Mouse (Mus musculus) liver, embryonic 14.5 days (tissue): ENCODE data around the gene Sfi1. TPM values are rescaled to one million over a fixed set of nuclear protein-coding genes. Genes with fewer than 3 reads are reported as not detected.
"Not testable (repeated sequence)": the region's sequence is repeated elsewhere in the genome, so short reads cannot be mapped to it uniquely, and the experiment has no call there.

Experiments used
- ATAC-seq: fragments of 200-750 bp; cut with Nextera tagmentation; 2 replicates; pipeline ENCODE4 v1.8.0; 2017; ENCODE audit warnings: moderate number of reproducible peaks, mild to moderate bottlenecking, moderate library complexity; ENCODE audit not compliant: insufficient read depth
- DNase-seq, 3 experiments: peaks; one replicate each; pipeline ENCODE4 v3.0.0-alpha.2; 2012 to 2013; ENCODE audit warnings: low read depth in 3 of 3, low spot score in 3 of 3
- H3K27ac ChIP-seq: fragments of 300-500 bp; sonication (generic); 2 replicates; pipeline ENCODE4 v1.5.1; 2014; ENCODE audit warnings: moderate library complexity, mild to moderate bottlenecking, control low read depth, inconsistent platforms
- H3K27me3 ChIP-seq: fragments of 300-500 bp; sonication (generic); 2 replicates; pipeline ENCODE4 v1.6.1; 2014; ENCODE audit warnings: mild to moderate bottlenecking, low read length, moderate library complexity; ENCODE audit not compliant: control insufficient read depth, insufficient read depth
- H3K36me3 ChIP-seq: fragments of 300-500 bp; sonication (generic); replicated peaks from 2 replicates; pipeline ENCODE4 v1.6.1; 2014; ENCODE audit warnings: low read depth; ENCODE audit not compliant: control insufficient read depth, insufficient read depth
- H3K4me1 ChIP-seq, 2 experiments: fragments of 200-500 bp in 1 of 2; fragments of 300-500 bp in 1 of 2; sonication (generic) in 1 of 2; replicated peaks; 2 replicates each; pipeline ENCODE4 v1.6.1; 2012 to 2014; ENCODE audit warnings: antibody characterized with exemption in 1 of 2, inconsistent platforms in 1 of 2, low read length in 1 of 2; ENCODE audit not compliant: control insufficient read depth in 2 of 2, insufficient read depth in 2 of 2
- H3K4me2 ChIP-seq: fragments of 300-500 bp; sonication (generic); 2 replicates; pipeline ENCODE4 v1.6.1; 2014; ENCODE audit warnings: low read depth, mild to moderate bottlenecking, control low read depth, moderate library complexity
- H3K4me3 ChIP-seq, 2 experiments: fragments of 200-500 bp in 1 of 2; fragments of 300-500 bp in 1 of 2; sonication (generic) in 1 of 2; 2 replicates each; pipeline ENCODE4 v1.5.1; 2012 to 2014; ENCODE audit warnings: low read depth in 2 of 2, low read length in 2 of 2, mild to moderate bottlenecking in 2 of 2, control low read depth in 1 of 2, inconsistent platforms in 1 of 2, moderate library complexity in 1 of 2; ENCODE audit not compliant: insufficient read depth in 1 of 2
- H3K9ac ChIP-seq: fragments of 300-500 bp; sonication (generic); replicated peaks from 2 replicates; pipeline ENCODE4 v1.6.1; 2014; ENCODE audit warnings: mild to moderate bottlenecking, control low read depth, moderate library complexity
- H3K9me3 ChIP-seq: fragments of 300-500 bp; sonication (generic); 2 replicates; pipeline ENCODE4 v1.6.1; 2016; ENCODE audit warnings: low read length, mixed read lengths; ENCODE audit not compliant: control insufficient read depth
- CTCF ChIP-seq: IDR thresholded peaks from 2 replicates; pipeline ENCODE4 v1.5.1; 2016; ENCODE audit warnings: antibody characterized with exemption, low read depth, control low read depth
- EP300 ChIP-seq: IDR thresholded peaks from 2 replicates; pipeline ENCODE4 v1.6.1; 2016; ENCODE audit warnings: antibody characterized with exemption, low read depth
- WGBS: fragments of 180-500 bp; shearing (Covaris S2); extraction: QIAGEN DNeasy Blood & Tissue Kit; methylation state at CpG from one replicate; pipeline ENCODE4 v1.1.7; 2014; ENCODE audit not compliant: insufficient replicate concordance; 5-methylcytosine and 5-hydroxymethylcytosine counted together
- polyA plus RNA-seq, 2 experiments: library from polyadenylated mRNA; depleted of rRNA in 1 of 2; stranded (reverse) in 1 of 2; unstranded in 1 of 2; fragments of >200 nt; fragmentation: Nextera tagmentation in 1 of 2; extraction: Ambion mirVana in 1 of 2; gene quantifications; 2 replicates each; pipeline versions ENCODE4 v1.2.1 to v1.2.3; 2012 to 2014

Gene Sfi1
- polyA plus RNA-seq, 2 experiments: 1.7 to 5.4 TPM

DNA sequence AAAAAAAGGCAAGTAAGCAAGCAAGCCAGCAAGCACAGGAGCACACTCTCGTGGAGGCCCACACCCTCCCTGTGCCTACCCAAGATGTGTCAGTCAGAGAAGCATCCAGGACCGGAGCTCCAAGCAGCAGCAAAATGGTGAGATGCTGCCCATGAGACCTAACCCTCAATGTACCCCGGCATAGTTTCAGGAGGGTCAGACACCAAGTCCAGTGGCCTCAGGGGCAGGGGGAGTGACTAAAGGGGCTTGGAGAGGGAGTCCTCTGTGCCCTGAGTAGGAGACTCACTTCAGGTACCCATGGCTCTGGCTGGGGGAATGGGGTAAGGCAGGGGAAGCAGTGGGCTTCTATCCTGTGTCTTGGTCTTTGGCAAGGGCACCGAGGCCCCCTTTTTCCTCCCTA, 67.3 kb downstream of the Sfi1 start:
- H3K9ac ChIP-seq, H3K27ac ChIP-seq, H3K36me3 ChIP-seq, H3K4me2 ChIP-seq, H3K4me3 ChIP-seq, H3K9me3 ChIP-seq, H3K4me1 ChIP-seq, DNase-seq, H3K27me3 ChIP-seq, ATAC-seq: not testable (repeated sequence)
- 63% methylated on average over 3 of the region's 4 CpGs for WGBS

DNA sequence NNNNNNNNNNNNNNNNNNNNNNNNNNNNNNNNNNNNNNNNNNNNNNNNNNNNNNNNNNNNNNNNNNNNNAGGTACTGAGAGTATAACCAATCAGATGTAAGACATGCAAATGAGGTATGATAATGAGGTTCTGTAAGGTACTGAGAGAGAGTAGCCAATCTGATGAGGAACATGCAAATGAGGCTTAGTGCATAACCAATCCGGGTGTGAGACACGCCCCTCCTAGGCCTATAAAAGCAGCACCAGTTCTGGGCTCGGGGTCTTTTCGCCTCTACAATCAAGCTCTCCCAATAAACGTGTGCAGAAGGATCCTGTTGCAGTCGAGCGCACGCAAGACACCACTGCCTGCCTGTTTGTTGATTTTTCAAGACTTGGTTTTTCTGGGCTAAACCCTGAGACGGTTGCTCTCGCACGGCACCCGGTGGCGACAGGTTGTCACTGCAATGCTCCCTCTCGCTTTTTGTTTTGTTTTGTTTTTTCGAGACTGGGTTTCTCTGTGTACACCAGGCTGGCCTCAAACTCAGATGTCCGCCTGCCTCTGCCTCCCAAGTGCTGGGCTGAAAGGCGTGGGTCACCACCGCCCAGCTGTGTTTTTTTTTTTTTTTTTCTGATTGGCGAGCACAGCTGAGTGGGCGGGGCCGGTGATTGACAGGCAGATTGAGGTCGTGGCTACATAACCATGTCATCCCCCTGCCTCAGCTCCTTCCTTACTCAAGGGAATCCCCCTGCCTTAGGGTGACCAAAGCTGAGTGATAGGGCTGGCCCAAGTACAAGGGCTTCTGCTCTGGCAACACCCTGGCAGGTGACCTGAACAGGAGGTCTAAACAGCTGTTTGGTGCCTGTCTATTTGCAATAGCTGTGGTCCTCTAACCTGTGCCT, 68.1 kb downstream of the Sfi1 start:
- H3K4me1 ChIP-seq, DNase-seq, H3K27me3 ChIP-seq, H3K9ac ChIP-seq, H3K9me3 ChIP-seq, H3K4me3 ChIP-seq, ATAC-seq, H3K27ac ChIP-seq, H3K4me2 ChIP-seq, H3K36me3 ChIP-seq: not testable (repeated sequence)
- 68% methylated on average over 22 of the region's 22 CpGs for WGBS
- TF ChIP-seq CTCF: peak; percentile 68

DNA sequence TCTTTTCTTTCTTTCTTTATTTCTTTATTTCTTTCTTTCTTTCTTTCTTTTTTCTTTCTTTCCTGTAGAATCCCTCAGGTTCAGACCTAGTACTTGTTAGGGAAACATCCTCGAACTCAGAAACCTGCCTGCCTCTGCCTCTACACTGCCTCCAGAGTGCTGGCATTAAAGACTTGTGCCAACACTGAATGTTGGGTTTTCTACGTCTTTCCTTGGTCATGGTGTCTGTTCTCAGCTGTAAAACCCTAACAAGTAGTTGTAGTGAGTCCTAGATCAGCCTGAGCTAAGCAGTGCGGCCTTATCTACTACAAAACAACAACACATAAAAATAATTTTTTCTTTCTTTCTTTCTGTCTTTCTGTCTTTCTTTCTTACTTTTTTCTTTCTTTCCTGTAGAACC, 78.9 kb downstream of the Sfi1 start:
- no peaks in the 10 kb centered on the region for H3K4me1 ChIP-seq
- no peak for DNase-seq

DNA sequence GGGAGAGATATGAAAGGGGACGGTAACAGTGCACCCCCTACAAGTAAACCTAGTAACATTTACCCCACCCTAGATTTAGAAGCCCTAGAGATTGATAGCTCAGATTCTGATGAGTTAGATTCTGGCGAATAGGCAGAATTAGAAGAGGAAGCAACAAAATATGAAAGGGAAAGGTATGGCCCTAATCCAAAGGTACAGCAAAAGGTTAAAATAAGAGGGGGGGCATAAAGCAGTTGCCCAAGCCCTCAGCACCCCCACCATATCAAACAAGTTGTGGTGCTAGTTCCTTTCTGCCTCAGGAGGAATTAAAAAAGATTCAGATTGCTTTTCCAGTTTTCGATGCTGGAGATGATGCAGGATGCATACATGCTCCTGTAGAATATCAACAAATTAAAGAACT, 87.1 kb downstream of the Sfi1 start:
- Histone ChIP-seq H3K9ac (no peak overlapping the region), H3K27me3 (no peaks in the 10 kb centered on the region; the same call in 1 of the 2 replicates), H3K36me3 (peaks cover 4% of the 10 kb centered on the region), H3K4me1 (no peaks in the 10 kb centered on the region), H3K4me3 (no peak overlapping the region), H3K27ac (no peak overlapping the region), H3K9me3 (peaks cover 28% of the 10 kb centered on the region), H3K4me2 (peak overlapping the region; percentile 60)
- TF ChIP-seq CTCF (no peak), EP300 (no peak)
- WGBS: 41% methylated on average over 3 of the region's 3 CpGs
- no peak for DNase-seq
- no peak for ATAC-seq

More for the DNA sequence above, 78.9 kb downstream of the Sfi1 start:
- no peaks in the 10 kb centered on the region for H3K9me3 ChIP-seq
- 44% methylated on average over 3 of the region's 3 CpGs for WGBS
- no peak overlapping the region for H3K27ac ChIP-seq
- no peak for ATAC-seq
- no peaks in the 10 kb centered on the region for H3K27me3 ChIP-seq
- no peak overlapping the region for H3K4me3 ChIP-seq
- no peak overlapping the region for H3K9ac ChIP-seq
- no peak overlapping the region for H3K4me2 ChIP-seq
- TF ChIP-seq EP300: no peak
- no peak for TF ChIP-seq CTCF
- H3K36me3 ChIP-seq: no peaks in the 10 kb centered on the region

DNA sequence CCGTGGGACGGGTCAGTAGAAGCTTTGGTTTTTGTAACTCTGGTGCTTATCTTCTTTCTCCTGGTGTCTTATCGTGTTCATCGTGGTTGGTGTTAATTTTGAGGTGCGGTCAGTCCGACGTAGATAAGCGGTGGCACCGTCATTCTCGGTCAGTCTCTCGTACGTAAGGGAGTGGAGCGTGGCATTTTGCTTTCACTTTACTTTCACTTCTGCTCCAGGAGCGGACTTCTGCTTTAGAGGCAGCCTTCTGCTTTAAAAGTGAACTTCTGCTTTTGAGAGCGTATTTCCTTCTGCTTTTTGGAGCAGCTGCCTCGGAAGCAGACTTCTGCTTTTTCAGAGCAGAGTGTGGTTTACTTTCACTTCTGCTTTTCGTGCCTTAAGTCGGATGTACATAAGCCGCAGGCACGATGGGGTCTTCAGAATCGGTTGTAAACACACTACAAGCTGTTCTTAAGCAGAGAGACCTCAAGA, 88.0 kb downstream of the Sfi1 start:
- Histone ChIP-seq H3K9me3 (peaks cover 32% of the 10 kb centered on the region), H3K4me3 (peak overlapping the region; percentile 52 to 54), H3K36me3 (peaks cover 4% of the 10 kb centered on the region), H3K27me3 (no peaks in the 10 kb centered on the region; the same call in 1 of the 2 replicates), H3K4me2 (peak overlapping the region; percentile 60), H3K4me1 (no peaks in the 10 kb centered on the region), H3K9ac (peak overlapping the region; percentile 5), H3K27ac (no peak overlapping the region)
- DNase-seq (peak in 1 of 3 experiments; percentile 51), ATAC-seq (peak; percentile 52; the same call in 1 of the 2 replicates)
- WGBS: 8% methylated on average over 21 of the region's 21 CpGs
- no peak for TF ChIP-seq CTCF
- no peak for TF ChIP-seq EP300

DNA sequence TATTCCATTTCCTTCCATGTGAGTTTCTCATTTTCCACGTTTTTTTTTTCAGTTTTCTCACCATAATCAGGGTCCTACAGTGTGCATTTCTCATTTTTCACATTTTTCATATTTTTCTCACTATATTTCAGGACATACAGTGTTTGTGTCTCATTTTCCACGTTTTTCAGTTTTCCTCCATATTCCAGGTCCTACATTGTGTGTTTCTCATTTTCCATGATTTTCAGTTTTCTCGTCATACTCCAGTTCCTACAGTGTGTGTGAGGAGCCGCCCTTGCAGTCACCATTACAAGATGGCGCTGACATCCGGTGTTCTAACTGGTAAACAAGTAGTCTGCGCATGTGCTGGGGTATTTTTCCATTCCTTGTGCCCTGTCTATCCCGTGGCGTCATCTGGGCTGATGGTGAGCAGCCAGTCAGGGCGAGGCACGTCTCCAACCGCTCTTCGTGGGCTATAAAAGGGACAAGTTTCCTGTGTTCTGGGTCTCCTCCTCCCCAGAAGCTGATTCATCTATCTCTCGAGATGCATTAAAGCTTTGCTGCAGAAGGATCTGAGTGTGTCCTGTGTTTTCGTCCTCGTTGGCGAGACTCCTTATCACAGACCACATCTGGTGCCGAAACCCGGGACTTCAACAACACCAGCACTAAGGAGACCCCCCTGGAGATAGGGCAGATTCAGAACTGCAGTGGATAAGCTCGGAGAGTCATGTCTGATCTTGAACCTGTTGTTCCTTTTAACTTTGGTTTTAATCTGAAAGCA, 88.6 kb downstream of the Sfi1 start:
- H3K27me3 ChIP-seq, H3K27ac ChIP-seq, H3K9ac ChIP-seq, H3K4me1 ChIP-seq, H3K36me3 ChIP-seq, DNase-seq, ATAC-seq: not testable (repeated sequence)
- H3K4me3 ChIP-seq: peak overlapping the region; percentile 52 to 54
- H3K9me3 ChIP-seq: peaks cover 35% of the 10 kb centered on the region
- H3K4me2 ChIP-seq: peak overlapping the region; percentile 60
- WGBS: 35% methylated on average over 20 of the region's 20 CpGs
